29 mouse cellular contexts compared by ENCODE assay signal in genomic region chr8:71926551-71926950, GRCm38 (mm10). TPM values are rescaled to one million over a fixed set of nuclear protein-coding genes. Genes with fewer than 3 reads are reported as not detected.
DNase-seq lines count a peak whose midpoint lies in the region; ATAC-seq and TF ChIP-seq lines count a peak whose summit lies in the region.
"Had no signal": no experiment of that assay in that cellular context is flagged by ENCODE, and none has a peak within 500 bp of the region (broad histone marks: within the 10 kb centered on the region; RNA-seq: fewer than 3 reads in every experiment).

No protein-coding gene starts in this region.

- no peak for ATAC-seq in kidney, embryonic 16.5 days (ENCODE audit: low FRiP score, low TSS enrichment)
- ATAC-seq: forebrain, postnatal 0 days; midbrain, embryonic 15.5 days had no signal

- TF ChIP-seq CTCF in MEL (IDR thresholded peaks at IDR 0.05 in 2 of 3, conservative IDR thresholded peaks at IDR 0.05 in 1 of 3; ENCODE audit: control insufficient read depth in 1 of 3, insufficient read depth in 1 of 3, low read depth in 2 of 3, low read length in 3 of 3, poor library complexity in 1 of 3, severe bottlenecking in 1 of 3), result no peak

- peaks cover 35% of the 10 kb centered on the region for H3K36me3 ChIP-seq in kidney, embryonic 16.5 days (ENCODE audit: insufficient read depth, low read length)
- peaks cover 18 to 38% of the 10 kb centered on the region in 2 experiments for H3K36me3 ChIP-seq in MEL (ENCODE audit: control insufficient read depth in 1 of 2, insufficient read depth in 2 of 2, low read length in 2 of 2)

- no peak overlapping the region for H3K4me2 ChIP-seq in kidney, embryonic 16.5 days (replicated peaks; ENCODE audit: low read depth, low read length)
- H3K4me2 ChIP-seq: heart, embryonic 15.5 days; hindbrain, embryonic 13.5 days; limb, embryonic 13.5 days; lung, embryonic 14.5 days; midbrain, embryonic 15.5 days; neural tube, embryonic 12.5 days had no signal

- no peak overlapping the region for H3K9ac ChIP-seq in kidney, embryonic 16.5 days (replicated peaks; ENCODE audit: low read length)
- no peak overlapping the region for H3K9ac ChIP-seq in MEL (ENCODE audit: control insufficient read depth, low read depth, low read length, poor library complexity, severe bottlenecking)
- H3K9ac ChIP-seq: forebrain, postnatal 0 days; heart, embryonic 15.5 days; hindbrain, embryonic 13.5 days; limb, embryonic 13.5 days; liver, embryonic 14.5 days; lung, embryonic 14.5 days; midbrain, embryonic 15.5 days; neural tube, embryonic 12.5 days had no signal

- intact Hi-C loops in left cerebral cortex, postnatal 4 days (cut with DNase I), result no loop called here

- no peak for TF ChIP-seq RAD21 in MEL (IDR thresholded peaks at IDR 0.05; ENCODE audit: low read depth, low read length)

- H3K4me1 ChIP-seq in kidney, embryonic 16.5 days (ENCODE audit: insufficient read depth, low read length), result 0 out of 2 replicates have a peak, but pooled peaks cover 8% of the 10 kb centered on the region
- H3K4me1 ChIP-seq in MEL (ENCODE audit: control insufficient read depth in 1 of 2, insufficient read depth in 2 of 2, low read length in 2 of 2), result peaks cover 7 to 21% of the 10 kb centered on the region in 2 experiments
- H3K4me1 ChIP-seq: neural tube, embryonic 12.5 days had no signal

- no peaks in the 10 kb centered on the region for H3K27me3 ChIP-seq in kidney, embryonic 16.5 days (ENCODE audit: insufficient read depth, low read length)
- no peaks in the 10 kb centered on the region for H3K27me3 ChIP-seq in MEL (ENCODE audit: control insufficient read depth in 1 of 2, insufficient read depth in 2 of 2, low read length in 2 of 2)
- H3K27me3 ChIP-seq: CH12.LX; heart, embryonic 15.5 days; hindbrain, embryonic 13.5 days; limb, embryonic 13.5 days; megakaryocyte, embryonic 14.5 days; midbrain, embryonic 15.5 days; neural tube, embryonic 12.5 days had no signal

- DNase-seq in adrenal gland, adult 2 months, result peak; percentile 54
- DNase-seq in adrenal gland, postnatal 4 days (ENCODE audit: low spot score in 2 of 2), result no peak
- peak; percentile 2 to 52 for DNase-seq in kidney, postnatal 25 days
- no peak for DNase-seq in MEL (ENCODE audit: low read depth, low spot score)
- peak; percentile 34 for DNase-seq in adrenal gland, postnatal 14 days
- DNase-seq in left cerebral cortex, postnatal 4 days, result no peak
- DNase-seq in ovary, postnatal 36 days (ENCODE audit: low spot score), result no peak
- DNase-seq: cerebellum, adult 11 months; cerebellum, postnatal 10 days; forebrain, postnatal 0 days; gastrocnemius, postnatal 36 days; heart, postnatal 36 days; layer of hippocampus, postnatal 36 days; lung, embryonic 14.5 days; retina, postnatal 1 day; right cerebral cortex, postnatal 25 days; thymus, postnatal 25 days had no signal

- no peak overlapping the region for H3K27ac ChIP-seq in kidney, embryonic 16.5 days (ENCODE audit: low read length)
- peak overlapping the region; percentile 28; the same call in 1 of the 2 replicates for H3K27ac ChIP-seq in MEL (ENCODE audit: control insufficient read depth, low read depth, low read length)
- H3K27ac ChIP-seq: forebrain, embryonic 10.5 days; heart, embryonic 15.5 days; hindbrain, embryonic 13.5 days; kidney, postnatal 0 days; layer of hippocampus, adult 2 months; limb, embryonic 13.5 days; liver, embryonic 14.5 days; midbrain, embryonic 15.5 days; neural tube, embryonic 12.5 days had no signal

- WGBS in kidney, embryonic 16.5 days, result 94% methylated on average over 3 of the region's 3 CpGs

- no peak for TF ChIP-seq EP300 in MEL (IDR thresholded peaks at IDR 0.05; ENCODE audit: low read depth in 1 of 2, low read length in 2 of 2)

- H3K4me3 ChIP-seq in kidney, embryonic 16.5 days (ENCODE audit: low read length), result no peak overlapping the region
- no peak overlapping the region for H3K4me3 ChIP-seq in MEL (ENCODE audit: control insufficient read depth in 1 of 2, insufficient read depth in 1 of 2, low read depth in 2 of 2, low read length in 2 of 2)
- H3K4me3 ChIP-seq: forebrain, embryonic 10.5 days; heart, embryonic 15.5 days; hindbrain, embryonic 13.5 days; layer of hippocampus, adult 2 months; limb, embryonic 13.5 days; midbrain, embryonic 15.5 days; neural tube, embryonic 12.5 days had no signal

- 0 out of 2 replicates have a peak, but pooled peaks cover 2% of the 10 kb centered on the region for H3K9me3 ChIP-seq in kidney, embryonic 16.5 days (ENCODE audit: low read length)
- H3K9me3 ChIP-seq in MEL (replicated peaks; ENCODE audit: insufficient read depth, low read length), result no peaks in the 10 kb centered on the region
- H3K9me3 ChIP-seq: heart, embryonic 15.5 days; midbrain, embryonic 15.5 days had no signal

- TF ChIP-seq POLR2A in MEL (IDR thresholded peaks at IDR 0.05; ENCODE audit: control insufficient read depth in 1 of 2, insufficient read depth in 1 of 2, low read depth in 1 of 2, low read length in 2 of 2, poor library complexity in 1 of 2), result no peak

- H3K79me2 ChIP-seq in MEL (ENCODE audit: control insufficient read depth, insufficient read depth, low read length, poor library complexity), result peaks cover 19% of the 10 kb centered on the region

TF ChIP-seq in MEL, 35 proteins besides CTCF, POLR2A, EP300 and RAD21:
- TF ChIP-seq TCF12 (IDR thresholded peaks at IDR 0.05; ENCODE audit: low read depth, low read length), result no peak
- no peak for TF ChIP-seq HCFC1 (IDR thresholded peaks at IDR 0.05; ENCODE audit: low read depth, low read length)
- TF ChIP-seq CHD1 (IDR thresholded peaks at IDR 0.05; ENCODE audit: low read depth, low read length), result no peak
- TF ChIP-seq NRF1 (IDR thresholded peaks at IDR 0.05; ENCODE audit: insufficient read depth, low read depth, low read length, poor library complexity, severe bottlenecking), result no peak
- TF ChIP-seq USF1 (IDR thresholded peaks at IDR 0.05; ENCODE audit: low read depth, low read length), result no peak
- no peak for TF ChIP-seq E2F4 (IDR thresholded peaks at IDR 0.05; ENCODE audit: borderline replicate concordance, low read depth, low read length)
- no peak for TF ChIP-seq POLR2AphosphoS2 (IDR thresholded peaks at IDR 0.05; ENCODE audit: low read length)
- TF ChIP-seq GATA1 (IDR thresholded peaks at IDR 0.05; ENCODE audit: low read depth, low read length), result no peak
- no peak for TF ChIP-seq JUND (IDR thresholded peaks at IDR 0.05; ENCODE audit: low read depth, low read length)

RNA-seq across cellular contexts. Expression of gene Zfp617, which starts 18.1 kb away (rescaled TPM):
- total RNA-seq in adrenal gland, adult 2 months (2021), result 10 to 100 TPM; 26.8 to 45.2 TPM
- 0.59 and 0.71 TPM in 2 replicates for polyA plus RNA-seq in adrenal gland, adult 2 months (2012; rRNA removed)
- 10 to 100 TPM; 32.4 to 37.2 TPM for total RNA-seq in adrenal gland, postnatal 4 days (2021)
- 25.7 and 29.1 TPM in 2 replicates for polyA plus RNA-seq in kidney, embryonic 16.5 days (2015; fragmentation: Nextera tagmentation; extraction: Ambion mirVana)
- 12.6 and 14.6 TPM in 2 replicates for total RNA-seq in MEL (2012; rRNA removed)
- polyA plus RNA-seq in MEL (2012; ENCODE audit: insufficient read depth in 1 of 2, insufficient read length in 2 of 2, low read depth in 1 of 2, low replicate concordance in 2 of 2, missing spikeins in 1 of 2), result 10 to 100 TPM in 1 of 2 experiments, not detected in 1; 11.0 TPM
- total RNA-seq in adrenal gland, postnatal 14 days (2021), result 30.8 and 31.4 TPM in 2 replicates
- 10 to 100 TPM; 24.3 to 25.1 TPM for total RNA-seq in left cerebral cortex, postnatal 4 days (2021)

RNA-seq across cellular contexts. Expression of gene Zfp882, which starts 18.1 kb away (rescaled TPM):
- total RNA-seq in adrenal gland, adult 2 months (2021), result 1 to 10 TPM; 5.7 to 7.3 TPM
- 0.11 and 0.21 TPM in 2 replicates for polyA plus RNA-seq in adrenal gland, adult 2 months (2012; rRNA removed)
- total RNA-seq in adrenal gland, postnatal 4 days (2021), result 1 to 10 TPM; 7.7 to 9.6 TPM
- 6.4 and 6.6 TPM in 2 replicates for polyA plus RNA-seq in kidney, embryonic 16.5 days (2015; fragmentation: Nextera tagmentation; extraction: Ambion mirVana)
- 12.4 and 13.4 TPM in 2 replicates for total RNA-seq in MEL (2012; rRNA removed)
- polyA plus RNA-seq in MEL (2012; ENCODE audit: insufficient read depth in 1 of 2, insufficient read length in 2 of 2, low read depth in 1 of 2, low replicate concordance in 2 of 2, missing spikeins in 1 of 2), result 10 to 100 TPM in 1 of 2 experiments, not detected in 1; 16.1 TPM
- 5.4 and 7.8 TPM in 2 replicates for total RNA-seq in adrenal gland, postnatal 14 days (2021)
- total RNA-seq in left cerebral cortex, postnatal 4 days (2021), result 10 to 100 TPM; 20.8 to 23.0 TPM

RNA-seq across cellular contexts. Expression of gene Zfp961, which starts 24.3 kb away (rescaled TPM):
- total RNA-seq in adrenal gland, adult 2 months (2021), result 10 to 100 TPM; 17.0 to 26.0 TPM
- 0.71 and 1.3 TPM in 2 replicates for polyA plus RNA-seq in adrenal gland, adult 2 months (2012; rRNA removed)
- 10 to 100 TPM; 32.9 to 33.4 TPM for total RNA-seq in adrenal gland, postnatal 4 days (2021)
- polyA plus RNA-seq in kidney, embryonic 16.5 days (2015; fragmentation: Nextera tagmentation; extraction: Ambion mirVana), result 26.7 and 30.8 TPM in 2 replicates
- 28.2 and 30.6 TPM in 2 replicates for total RNA-seq in MEL (2012; rRNA removed)
- polyA plus RNA-seq in MEL (2012; ENCODE audit: insufficient read depth in 1 of 2, insufficient read length in 2 of 2, low read depth in 1 of 2, low replicate concordance in 2 of 2, missing spikeins in 1 of 2), result 10 to 100 TPM in 1 of 2 experiments, not detected in 1; 26.1 TPM
- 22.9 and 24.3 TPM in 2 replicates for total RNA-seq in adrenal gland, postnatal 14 days (2021)
- total RNA-seq in left cerebral cortex, postnatal 4 days (2021), result 10 to 100 TPM; 16.8 to 18.6 TPM

RNA-seq across cellular contexts. Expression of gene Zfp709, which starts 44.7 kb away (rescaled TPM):
- total RNA-seq in adrenal gland, adult 2 months (2021), result 1 to 10 TPM; 4.7 to 6.6 TPM
- polyA plus RNA-seq in adrenal gland, adult 2 months (2012; rRNA removed), result 0.10 and 0.19 TPM in 2 replicates
- total RNA-seq in adrenal gland, postnatal 4 days (2021), result 10 to 100 TPM; 11.6 to 14.6 TPM
- polyA plus RNA-seq in kidney, embryonic 16.5 days (2015; fragmentation: Nextera tagmentation; extraction: Ambion mirVana), result 6.4 and 6.5 TPM in 2 replicates
- total RNA-seq in MEL (2012; rRNA removed), result 5.0 and 7.2 TPM in 2 replicates
- 1 to 10 TPM in 1 of 2 experiments, not detected in 1; 3.0 TPM for polyA plus RNA-seq in MEL (2012; ENCODE audit: insufficient read depth in 1 of 2, insufficient read length in 2 of 2, low read depth in 1 of 2, low replicate concordance in 2 of 2, missing spikeins in 1 of 2)
- 7.9 and 8.2 TPM in 2 replicates for total RNA-seq in adrenal gland, postnatal 14 days (2021)
- 10 to 100 TPM; 13.3 to 13.6 TPM for total RNA-seq in left cerebral cortex, postnatal 4 days (2021)

Comparison
In these comparisons a context has a peak if more than half of its experiments do, and no peak if none do; other contexts are left out.
1. DNase-seq: peak in adrenal gland, adult 2 months (single experiment), kidney, postnatal 25 days (2 of 2) and adrenal gland, postnatal 14 days (single experiment); none in adrenal gland, postnatal 4 days (0 of 2), MEL (single experiment), left cerebral cortex, postnatal 4 days (single experiment) and ovary, postnatal 36 days (single experiment).